Mouse (Mus musculus) C2C12 (cell line): Measurements from ENCODE around the gene Fam13a. TPM values are rescaled to one million over a fixed set of nuclear protein-coding genes. Genes with fewer than 3 reads are reported as not detected.

Experiments used
- H3K27me3 ChIP-seq: one replicate; pipeline ENCODE4 v1.6.1; 2011; ENCODE audit not compliant: control insufficient read depth, insufficient read depth, insufficient read length
- H3K36me3 ChIP-seq: one replicate; pipeline ENCODE4 v1.6.1; 2011; ENCODE audit not compliant: control insufficient read depth, insufficient read depth
- H3K4me3 ChIP-seq: one replicate; pipeline ENCODE4 v1.5.1; 2011; ENCODE audit warnings: mild to moderate bottlenecking, control low read depth; ENCODE audit not compliant: poor library complexity, insufficient read depth, severe bottlenecking
- H3K79me2 ChIP-seq: one replicate; pipeline ENCODE4 v1.6.1; 2011; ENCODE audit not compliant: control insufficient read depth, insufficient read depth
- H3K79me3 ChIP-seq: one replicate; pipeline ENCODE4 v1.6.1; 2011; ENCODE audit warnings: low read depth, control low read depth
- H3ac ChIP-seq: one replicate; pipeline ENCODE3; 2011; ENCODE audit warnings: low read depth; ENCODE audit not compliant: control insufficient read depth, insufficient read length
- CEBPB ChIP-seq: IDR thresholded peaks from one replicate; pipeline ENCODE4 v1.6.1; 2011; ENCODE audit warnings: low read depth, mild to moderate bottlenecking, control low read depth, moderate library complexity
- CTCF ChIP-seq: IDR thresholded peaks from one replicate; pipeline ENCODE4 v1.5.1; 2011; ENCODE audit not compliant: control insufficient read depth, insufficient read depth, insufficient read length
- FOSL1 ChIP-seq: IDR thresholded peaks from one replicate; pipeline ENCODE4 v1.8.0; 2011; ENCODE audit warnings: mild to moderate bottlenecking, low read length; ENCODE audit not compliant: poor library complexity, insufficient read depth, severe bottlenecking
- MAX ChIP-seq: IDR thresholded peaks from one replicate; pipeline ENCODE4 v1.6.1; 2011; ENCODE audit warnings: mild to moderate bottlenecking, control low read depth
- MYOD1 ChIP-seq: IDR thresholded peaks from one replicate; pipeline ENCODE4 v1.6.1; 2011; ENCODE audit warnings: low read depth; ENCODE audit not compliant: control insufficient read depth, insufficient read length
- MYOG ChIP-seq: IDR thresholded peaks from one replicate; pipeline ENCODE4 v1.6.1; 2011; ENCODE audit not compliant: control insufficient read depth, insufficient read length; ENCODE audit errors: extremely low read depth
- USF1 ChIP-seq: IDR thresholded peaks from one replicate; pipeline ENCODE4 v1.6.1; 2011; ENCODE audit warnings: low read depth, mild to moderate bottlenecking, control low read depth, moderate library complexity
- polyA plus RNA-seq: library from polyadenylated mRNA; unstranded; fragments of >200 nt; fragmentation: generic; extraction: Trizol; gene quantifications from one replicate; pipeline ENCODE4 v1.2.1, GENCODE M21; 2012; ENCODE audit warnings: missing spikeins

Fam13a gene
- polyA plus RNA-seq, 1 experiment = 0.12 TPM

DNA sequence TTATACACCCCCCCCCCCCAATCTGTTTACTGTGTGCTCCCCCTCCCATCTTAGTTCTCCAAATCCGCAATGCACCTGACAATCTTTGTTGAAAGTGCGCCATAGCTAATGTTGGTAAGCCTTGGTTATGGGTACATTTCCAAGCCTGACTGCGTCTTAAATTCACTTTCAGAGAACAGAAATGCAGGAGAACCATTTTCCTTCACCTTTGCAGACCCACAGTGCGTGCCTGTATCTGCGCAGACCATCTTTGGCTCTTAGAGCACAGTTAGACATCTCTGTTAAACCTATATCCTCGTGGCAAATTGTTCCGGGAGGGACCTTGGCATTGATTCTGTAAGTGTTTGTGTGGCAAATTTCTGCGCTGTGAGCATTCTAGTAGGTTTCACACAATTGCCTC lies 117.0 kb downstream of the Fam13a start:
- Histone ChIP-seq H3K79me2 (no peaks in the 10 kb centered on the region), H3ac (no peak overlapping the region), H3K36me3 (no peaks in the 10 kb centered on the region), H3K4me3 (no peak overlapping the region), H3K27me3 (no peaks in the 10 kb centered on the region), H3K79me3 (no peaks in the 10 kb centered on the region)
- TF ChIP-seq CEBPB (no peak), FOSL1 (no peak), USF1 (no peak), MYOG (no peak), CTCF (no peak), MYOD1 (no peak), MAX (no peak)

GRCm38 (mm10) chr6:58906852-58907261 lies 117.5 kb downstream of the Fam13a start, which contains the start of gene Nap1l5:
Nap1l5 (minus strand) TSS chr6:58907076.
- H3K27me3 ChIP-seq = no peaks in the 10 kb centered on the region
- H3K79me3 ChIP-seq = no peaks in the 10 kb centered on the region
- no peaks in the 10 kb centered on the region for H3K79me2 ChIP-seq
- no peak within 1 kb of the TSS for H3K4me3 ChIP-seq
- no peak for TF ChIP-seq USF1
- TF ChIP-seq FOSL1 = no peak
- no peak for TF ChIP-seq CTCF
- TF ChIP-seq MYOG = no peak
- no peak for TF ChIP-seq MYOD1
- no peak for TF ChIP-seq CEBPB
- TF ChIP-seq MAX = no peak
- H3K36me3 ChIP-seq = no peaks in the 10 kb centered on the region
- no peak within 1 kb of the TSS for H3ac ChIP-seq

GRCm38 (mm10) chr6:58904551-58904950 lies 119.8 kb downstream of the Fam13a start:
- H3K79me3 ChIP-seq = no peaks in the 10 kb centered on the region
- H3K79me2 ChIP-seq = no peaks in the 10 kb centered on the region
- H3K27me3 ChIP-seq = no peaks in the 10 kb centered on the region
- H3K4me3 ChIP-seq = no peak overlapping the region
- no peaks in the 10 kb centered on the region for H3K36me3 ChIP-seq
- no peak overlapping the region for H3ac ChIP-seq
- TF ChIP-seq FOSL1 = no peak

GRCm38 (mm10) chr6:58903171-58903570 lies 121.2 kb downstream of the Fam13a start:
- no peaks in the 10 kb centered on the region for H3K79me2 ChIP-seq
- no peak overlapping the region for H3K4me3 ChIP-seq
- H3ac ChIP-seq = no peak overlapping the region
- TF ChIP-seq MYOG = no peak
- no peak for TF ChIP-seq CEBPB
- TF ChIP-seq USF1 = no peak
- TF ChIP-seq CTCF = no peak
- TF ChIP-seq MAX = no peak
- TF ChIP-seq MYOD1 = no peak
- TF ChIP-seq FOSL1 = no peak
- no peaks in the 10 kb centered on the region for H3K79me3 ChIP-seq
- no peaks in the 10 kb centered on the region for H3K36me3 ChIP-seq
- H3K27me3 ChIP-seq = no peaks in the 10 kb centered on the region

DNA sequence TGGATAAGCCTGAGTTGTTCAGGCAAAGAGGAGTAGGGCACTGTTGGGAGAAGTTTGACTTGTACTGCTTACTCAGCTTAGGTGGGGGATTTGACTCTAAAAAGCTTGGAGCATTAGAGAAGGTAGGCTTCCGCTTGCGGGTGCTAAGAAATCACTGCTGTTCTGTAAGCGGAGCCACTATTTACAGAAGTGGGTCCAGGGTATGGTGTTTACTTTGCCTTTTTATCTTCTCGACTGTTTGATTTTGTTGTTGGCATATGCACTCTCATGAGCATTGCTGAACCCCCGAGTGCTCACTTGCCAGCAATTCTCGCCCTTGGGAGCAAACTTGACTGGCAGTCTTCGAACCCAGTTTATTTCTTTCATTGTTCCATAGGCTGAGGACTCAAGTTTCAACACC lies 123.8 kb downstream of the Fam13a start:
- no peaks in the 10 kb centered on the region for H3K27me3 ChIP-seq
- no peak overlapping the region for H3K4me3 ChIP-seq
- no peaks in the 10 kb centered on the region for H3K79me2 ChIP-seq
- no peaks in the 10 kb centered on the region for H3K79me3 ChIP-seq
- peaks cover 17% of the 10 kb centered on the region for H3K36me3 ChIP-seq
- TF ChIP-seq MYOG (no peak), MYOD1 (no peak), MAX (no peak), USF1 (no peak), CTCF (no peak), FOSL1 (no peak), CEBPB (no peak)
- H3ac ChIP-seq = no peak overlapping the region

DNA sequence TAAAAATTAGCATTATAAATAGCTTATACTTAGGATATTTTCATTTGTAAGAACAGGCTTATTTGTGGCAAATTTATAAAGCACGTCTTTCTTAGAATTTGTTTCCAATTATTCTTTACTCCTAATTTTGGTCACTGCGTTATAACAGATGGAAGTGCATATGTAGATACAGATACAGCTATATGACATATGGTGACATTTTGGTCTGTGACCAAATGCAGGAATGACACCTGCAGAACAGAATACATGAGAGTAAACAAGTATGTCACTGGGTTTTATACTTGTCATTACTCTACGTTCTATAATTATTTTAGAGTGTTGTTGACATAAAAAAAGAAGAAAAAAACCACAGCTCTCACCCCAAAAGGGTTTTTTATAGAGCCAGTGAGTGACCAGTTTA lies 125.3 kb downstream of the Fam13a start:
- no peak overlapping the region for H3K4me3 ChIP-seq
- TF ChIP-seq USF1 (no peak), MYOG (no peak), MYOD1 (no peak), FOSL1 (no peak), MAX (no peak), CTCF (no peak), CEBPB (no peak)
- no peak overlapping the region for H3ac ChIP-seq
- peaks cover 22% of the 10 kb centered on the region for H3K36me3 ChIP-seq
- no peaks in the 10 kb centered on the region for H3K79me2 ChIP-seq
- no peaks in the 10 kb centered on the region for H3K79me3 ChIP-seq
- no peaks in the 10 kb centered on the region for H3K27me3 ChIP-seq
